Mouse (Mus musculus) heart, embryonic 14.5 days (tissue): ENCODE data around the gene Slc28a1. TPM values are rescaled to one million over a fixed set of nuclear protein-coding genes. Genes with fewer than 3 reads are reported as not detected.

Experiments
- ATAC-seq: fragments of 200-750 bp; cut with Nextera tagmentation; 2 replicates; pipeline ENCODE4 v1.8.0; 2017; ENCODE audit warnings: low read depth, moderate TSS enrichment; ENCODE audit not compliant: insufficient number of reproducible peaks, insufficient read depth, low FRiP score
- H3K27ac ChIP-seq, 2 experiments: fragments of 200-500 bp in 1 of 2; fragments of 300-500 bp in 1 of 2; sonication (generic) in 1 of 2; replicated peaks in 1 of 2; 2 replicates each; pipeline ENCODE4 v1.5.1; 2012 to 2014; ENCODE audit warnings: low read depth in 2 of 2, low read length in 2 of 2, control low read depth in 1 of 2, mild to moderate bottlenecking in 1 of 2, mixed read lengths in 1 of 2; ENCODE audit not compliant: control insufficient read depth in 1 of 2, insufficient read depth in 1 of 2
- H3K27me3 ChIP-seq: fragments of 300-500 bp; sonication (generic); 2 replicates; pipeline ENCODE4 v1.6.1; 2014; ENCODE audit warnings: mild to moderate bottlenecking, low read length, control low read depth; ENCODE audit not compliant: control insufficient read depth, insufficient read depth
- H3K36me3 ChIP-seq: fragments of 300-500 bp; sonication (generic); 2 replicates; pipeline ENCODE4 v1.6.1; 2014; ENCODE audit warnings: mild to moderate bottlenecking, control low read depth, low read length, mixed read lengths; ENCODE audit not compliant: control insufficient read depth, insufficient read depth
- H3K4me1 ChIP-seq, 2 experiments: fragments of 200-500 bp in 1 of 2; fragments of 300-500 bp in 1 of 2; sonication (generic) in 1 of 2; 2 replicates each; pipeline ENCODE4 v1.6.1; 2012 to 2014; ENCODE audit warnings: low read length in 2 of 2, control low read depth in 1 of 2, mixed read lengths in 1 of 2; ENCODE audit not compliant: control insufficient read depth in 2 of 2, insufficient read depth in 2 of 2
- H3K4me2 ChIP-seq: fragments of 300-500 bp; sonication (generic); 2 replicates; pipeline ENCODE4 v1.6.1; 2014; ENCODE audit warnings: mild to moderate bottlenecking, low read length
- H3K4me3 ChIP-seq, 2 experiments: fragments of 200-500 bp in 1 of 2; fragments of 300-500 bp in 1 of 2; sonication (generic) in 1 of 2; 2 replicates each; pipeline ENCODE4 v1.5.1; 2012 to 2014; ENCODE audit warnings: low read length in 2 of 2, mild to moderate bottlenecking in 2 of 2, control low read depth in 1 of 2, low read depth in 1 of 2, moderate library complexity in 1 of 2; ENCODE audit not compliant: control insufficient read depth in 1 of 2, insufficient read depth in 1 of 2
- H3K9ac ChIP-seq: fragments of 300-500 bp; sonication (generic); 2 replicates; pipeline ENCODE4 v1.6.1; 2014; ENCODE audit warnings: mild to moderate bottlenecking, low read length
- H3K9me3 ChIP-seq: fragments of 300-500 bp; sonication (generic); 2 replicates; pipeline ENCODE4 v1.6.1; 2016; ENCODE audit warnings: low read length, control low read depth; ENCODE audit not compliant: control insufficient read depth
- WGBS: fragments of 180-500 bp; shearing (Covaris S2); extraction: QIAGEN DNeasy Blood & Tissue Kit; methylation state at CpG from one replicate; pipeline ENCODE4 v1.1.7; 2014; 5-methylcytosine and 5-hydroxymethylcytosine counted together
- polyA plus RNA-seq: library from polyadenylated mRNA; unstranded; fragments of >200 nt; fragmentation: Nextera tagmentation; extraction: Ambion mirVana; gene quantifications from 2 replicates; pipeline ENCODE4 v1.2.1, GENCODE M21; 2014

Slc28a1 gene
- polyA plus RNA-seq, 1 experiment from 2014 or later = 0.11 TPM

GRCm38 (mm10) chr7:81078740-81079139, 35.9 kb upstream of the Slc28a1 start:
- Histone ChIP-seq H3K9ac (peak overlapping the region; percentile 64), H3K4me1 (peaks cover 56 to 64% of the 10 kb centered on the region in 2 experiments), H3K36me3 (peaks cover 72% of the 10 kb centered on the region), H3K9me3 (no peaks in the 10 kb centered on the region), H3K27me3 (no peaks in the 10 kb centered on the region), H3K4me2 (peak overlapping the region; percentile 44), H3K4me3 (no peak overlapping the region; a peak in 1 of 4 replicates), H3K27ac (peak overlapping the region; percentile 98 to 99)
- WGBS = 14% methylated on average over 6 of the region's 6 CpGs
- ATAC-seq = peak; percentile 80

- no peaks in the 10 kb centered on the region for H3K27me3 ChIP-seq
- H3K4me1 ChIP-seq = peaks cover 11 to 15% of the 10 kb centered on the region in 2 experiments
- H3K36me3 ChIP-seq = peaks cover 76% of the 10 kb centered on the region
- no peak for ATAC-seq
- H3K9ac ChIP-seq = peak overlapping the region; percentile 44
- no peak overlapping the region for H3K4me3 ChIP-seq
- 0 out of 2 replicates have a peak, but pooled peaks cover 2% of the 10 kb centered on the region for H3K9me3 ChIP-seq
- WGBS = 42% methylated on average over 18 of the region's 18 CpGs
- no peak overlapping the region for H3K4me2 ChIP-seq
- H3K27ac ChIP-seq = peak overlapping the region; percentile 68 to 71
Observed at GRCm38 (mm10) chr7:81093420-81093965, 21.1 kb upstream of the Slc28a1 start.

- Histone ChIP-seq H3K9me3 (no peaks in the 10 kb centered on the region), H3K4me3 (no peak overlapping the region), H3K9ac (peak overlapping the region; percentile 44), H3K36me3 (peaks cover 80% of the 10 kb centered on the region), H3K4me2 (no peak overlapping the region), H3K4me1 (peaks cover 11 to 15% of the 10 kb centered on the region in 2 experiments), H3K27ac (peak overlapping the region; percentile 68 to 71), H3K27me3 (no peaks in the 10 kb centered on the region)
- WGBS = 38% methylated on average over 6 of the region's 6 CpGs
- ATAC-seq = no peak
Observed at GRCm38 (mm10) chr7:81094104-81094757, 20.4 kb upstream of the Slc28a1 start.

DNA sequence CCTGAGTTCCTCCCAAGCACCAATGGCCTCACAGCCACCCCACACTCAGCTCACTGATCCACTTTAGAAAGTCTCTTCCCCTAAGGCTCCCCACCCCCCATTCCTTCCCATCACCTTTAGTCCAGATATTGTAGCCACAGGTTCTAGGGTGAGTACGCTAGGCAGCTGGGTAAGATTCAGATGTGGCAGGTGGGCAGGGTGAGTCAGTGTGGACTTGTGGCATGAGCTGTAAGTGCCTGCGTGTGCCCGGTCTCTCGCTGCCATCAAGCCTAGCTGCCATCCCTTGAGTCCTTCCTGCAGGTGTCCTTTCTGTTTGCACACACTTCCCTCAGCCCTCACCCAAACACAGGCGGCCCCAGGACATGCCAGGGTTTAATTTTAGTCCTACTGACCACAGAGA, 14.3 kb upstream of the Slc28a1 start:
- no peak overlapping the region for H3K4me2 ChIP-seq
- peaks cover 99% of the 10 kb centered on the region for H3K36me3 ChIP-seq
- no peak overlapping the region for H3K9ac ChIP-seq
- H3K4me3 ChIP-seq = no peak overlapping the region
- 84% methylated on average over 5 of the region's 5 CpGs for WGBS
- no peaks in the 10 kb centered on the region for H3K27me3 ChIP-seq
- no peak overlapping the region for H3K27ac ChIP-seq
- no peak for ATAC-seq
- H3K4me1 ChIP-seq = no peaks in the 10 kb centered on the region
- no peaks in the 10 kb centered on the region for H3K9me3 ChIP-seq

GRCm38 (mm10) chr7:81102854-81103253, 11.7 kb upstream of the Slc28a1 start:
- H3K4me3 ChIP-seq = no peak overlapping the region

DNA sequence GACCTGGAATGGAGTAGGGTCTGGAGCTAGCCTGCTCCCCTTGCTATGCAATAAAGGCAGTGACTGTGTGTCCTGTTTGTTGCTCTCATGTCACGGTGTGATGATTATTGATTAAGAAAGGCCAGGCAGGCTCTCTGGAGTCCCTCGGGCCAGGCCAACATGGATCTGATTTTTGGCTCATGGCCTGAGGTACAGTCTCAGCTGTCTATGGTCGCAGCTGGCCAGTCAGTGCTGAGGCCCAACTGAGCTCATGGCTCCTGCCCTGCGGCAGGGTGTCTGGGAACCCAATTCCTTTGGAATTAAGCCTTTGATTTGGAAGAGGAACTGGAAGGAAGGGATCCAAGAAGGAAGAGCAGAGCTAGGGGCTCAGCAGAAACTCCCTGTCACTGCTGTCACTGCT, 9.1 kb upstream of the Slc28a1 start:
- Histone ChIP-seq H3K9me3 (no peaks in the 10 kb centered on the region), H3K27ac (no peak overlapping the region), H3K36me3 (peaks cover 51% of the 10 kb centered on the region), H3K4me1 (peaks cover 10 to 12% of the 10 kb centered on the region in 2 experiments; a peak in 3 of 4 replicates), H3K9ac (no peak overlapping the region), H3K4me2 (no peak overlapping the region), H3K4me3 (no peak overlapping the region), H3K27me3 (no peaks in the 10 kb centered on the region)
- 65% methylated on average over 4 of the region's 4 CpGs for WGBS
- no peak for ATAC-seq

More at GRCm38 (mm10) chr7:81102854-81103253, 11.7 kb upstream of the Slc28a1 start:
- no peaks in the 10 kb centered on the region for H3K27me3 ChIP-seq
- WGBS = 86% methylated on average over 7 of the region's 7 CpGs
- H3K27ac ChIP-seq = no peak overlapping the region
- H3K9ac ChIP-seq = no peak overlapping the region
- no peak for ATAC-seq
- H3K9me3 ChIP-seq = no peaks in the 10 kb centered on the region
- peaks cover 78% of the 10 kb centered on the region for H3K36me3 ChIP-seq
- H3K4me2 ChIP-seq = no peak overlapping the region
- no peaks in the 10 kb centered on the region for H3K4me1 ChIP-seq

DNA sequence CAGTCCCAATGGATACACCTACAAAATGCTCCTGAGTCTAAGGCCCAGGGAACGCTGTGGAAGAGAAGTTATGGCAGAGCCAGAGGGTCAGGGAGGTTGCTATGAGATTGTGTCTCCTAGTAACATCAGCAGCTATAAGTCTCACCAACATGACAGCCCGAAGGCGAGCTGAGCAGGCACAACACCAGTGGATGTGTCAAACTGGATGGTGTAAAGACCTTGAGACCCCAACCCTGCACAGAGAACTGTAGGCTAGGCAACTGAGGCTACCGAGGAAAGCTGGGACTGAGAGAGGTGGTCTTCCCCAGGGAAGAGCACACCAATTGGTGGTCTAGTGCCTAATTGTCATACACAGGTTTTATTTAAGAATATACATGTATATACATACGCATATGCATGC, 6.4 kb upstream of the Slc28a1 start:
- 82% methylated on average over 5 of the region's 5 CpGs for WGBS
- H3K9me3 ChIP-seq = no peaks in the 10 kb centered on the region
- H3K4me2 ChIP-seq = no peak overlapping the region
- no peak overlapping the region for H3K27ac ChIP-seq
- no peak for ATAC-seq
- peaks cover 13 to 16% of the 10 kb centered on the region in 2 experiments; a peak in 3 of 4 replicates for H3K4me1 ChIP-seq
- peaks cover 24% of the 10 kb centered on the region for H3K36me3 ChIP-seq
- H3K9ac ChIP-seq = no peak overlapping the region
- no peak overlapping the region for H3K4me3 ChIP-seq
- no peaks in the 10 kb centered on the region for H3K27me3 ChIP-seq
